Mouse (Mus musculus) right cerebral cortex, postnatal 4 days (tissue): ENCODE measurements around the gene Ninl.

Experiments used
- DNase-seq: peaks from one replicate; pipeline ENCODE4 v3.0.0-alpha.2; 2022

The Ninl gene

GRCm38 (mm10) chr2:150997618-150998017 lies 41.6 kb downstream of the Ninl start:
- no peak for DNase-seq

GRCm38 (mm10) chr2:150995324-150995723 lies 43.9 kb downstream of the Ninl start:
- DNase-seq, result no peak

- no peak for DNase-seq
Observed at GRCm38 (mm10) chr2:150991050-150991449, 48.1 kb downstream of the Ninl start.

- no peak for DNase-seq
Observed at GRCm38 (mm10) chr2:150990506-150990905, 48.7 kb downstream of the Ninl start.

GRCm38 (mm10) chr2:150985359-150985758 lies 53.8 kb downstream of the Ninl start:
- DNase-seq, result no peak

- no peak for DNase-seq
Observed at GRCm38 (mm10) chr2:150982051-150982450, 57.1 kb downstream of the Ninl start.

GRCm38 (mm10) chr2:150981524-150981923 lies 57.7 kb downstream of the Ninl start:
- no peak for DNase-seq

- no peak for DNase-seq
Observed at GRCm38 (mm10) chr2:150979861-150980620, 59.1 kb downstream of the Ninl start.

- DNase-seq, result no peak
Observed at GRCm38 (mm10) chr2:150978791-150979190, 60.4 kb downstream of the Ninl start.

- DNase-seq, result no peak
Observed at GRCm38 (mm10) chr2:150977676-150978075, 61.5 kb downstream of the Ninl start.

- DNase-seq, result no peak
Observed at GRCm38 (mm10) chr2:150976871-150977270, 62.3 kb downstream of the Ninl start.

- DNase-seq, result no peak
Observed at GRCm38 (mm10) chr2:150973401-150974115, 65.6 kb downstream of the Ninl start.

GRCm38 (mm10) chr2:150972681-150973080 lies 66.5 kb downstream of the Ninl start:
- no peak for DNase-seq

GRCm38 (mm10) chr2:150971856-150972255 lies 67.3 kb downstream of the Ninl start:
- DNase-seq, result no peak

GRCm38 (mm10) chr2:150969231-150969630 lies 70.0 kb downstream of the Ninl start:
- no peak for DNase-seq

GRCm38 (mm10) chr2:150967491-150967890 lies 71.7 kb downstream of the Ninl start:
- no peak for DNase-seq

GRCm38 (mm10) chr2:150965951-150966350 lies 73.2 kb downstream of the Ninl start:
- no peak for DNase-seq

GRCm38 (mm10) chr2:150964641-150965040 lies 74.5 kb downstream of the Ninl start:
- no peak for DNase-seq

GRCm38 (mm10) chr2:150963246-150963645 lies 75.9 kb downstream of the Ninl start:
- no peak for DNase-seq

GRCm38 (mm10) chr2:150959521-150959920 lies 79.7 kb downstream of the Ninl start:
- DNase-seq, result no peak

GRCm38 (mm10) chr2:150955859-150956258 lies 83.3 kb downstream of the Ninl start:
- DNase-seq, result no peak

GRCm38 (mm10) chr2:150951201-150951600 lies 88.0 kb downstream of the Ninl start:
- DNase-seq, result no peak

GRCm38 (mm10) chr2:150950056-150950455 lies 89.1 kb downstream of the Ninl start:
- no peak for DNase-seq

- no peak for DNase-seq
Observed at GRCm38 (mm10) chr2:150949652-150950051, 89.5 kb downstream of the Ninl start.
